Mouse (Mus musculus) heart, embryonic 14.5 days (tissue): ENCODE data around the gene Rsu1. TPM values are rescaled to one million over a fixed set of nuclear protein-coding genes. Genes with fewer than 3 reads are reported as not detected.
"Not testable (repeated sequence)": the region's sequence is repeated elsewhere in the genome, so short reads cannot be mapped to it uniquely, and the experiment has no call there.

Experiments
- ATAC-seq: fragments of 200-750 bp; cut with Nextera tagmentation; 2 replicates; pipeline ENCODE4 v1.8.0; 2017; ENCODE audit warnings: low read depth, moderate TSS enrichment; ENCODE audit not compliant: insufficient number of reproducible peaks, insufficient read depth, low FRiP score
- H3K27ac ChIP-seq, 2 experiments: fragments of 200-500 bp in 1 of 2; fragments of 300-500 bp in 1 of 2; sonication (generic) in 1 of 2; replicated peaks in 1 of 2; 2 replicates each; pipeline ENCODE4 v1.5.1; 2012 to 2014; ENCODE audit warnings: low read depth in 2 of 2, low read length in 2 of 2, control low read depth in 1 of 2, mild to moderate bottlenecking in 1 of 2, mixed read lengths in 1 of 2; ENCODE audit not compliant: control insufficient read depth in 1 of 2, insufficient read depth in 1 of 2
- H3K27me3 ChIP-seq: fragments of 300-500 bp; sonication (generic); 2 replicates; pipeline ENCODE4 v1.6.1; 2014; ENCODE audit warnings: mild to moderate bottlenecking, low read length, control low read depth; ENCODE audit not compliant: control insufficient read depth, insufficient read depth
- H3K36me3 ChIP-seq: fragments of 300-500 bp; sonication (generic); 2 replicates; pipeline ENCODE4 v1.6.1; 2014; ENCODE audit warnings: mild to moderate bottlenecking, control low read depth, low read length, mixed read lengths; ENCODE audit not compliant: control insufficient read depth, insufficient read depth
- H3K4me1 ChIP-seq, 2 experiments: fragments of 200-500 bp in 1 of 2; fragments of 300-500 bp in 1 of 2; sonication (generic) in 1 of 2; 2 replicates each; pipeline ENCODE4 v1.6.1; 2012 to 2014; ENCODE audit warnings: low read length in 2 of 2, control low read depth in 1 of 2, mixed read lengths in 1 of 2; ENCODE audit not compliant: control insufficient read depth in 2 of 2, insufficient read depth in 2 of 2
- H3K4me2 ChIP-seq: fragments of 300-500 bp; sonication (generic); 2 replicates; pipeline ENCODE4 v1.6.1; 2014; ENCODE audit warnings: mild to moderate bottlenecking, low read length
- H3K4me3 ChIP-seq, 2 experiments: fragments of 200-500 bp in 1 of 2; fragments of 300-500 bp in 1 of 2; sonication (generic) in 1 of 2; 2 replicates each; pipeline ENCODE4 v1.5.1; 2012 to 2014; ENCODE audit warnings: low read length in 2 of 2, mild to moderate bottlenecking in 2 of 2, control low read depth in 1 of 2, low read depth in 1 of 2, moderate library complexity in 1 of 2; ENCODE audit not compliant: control insufficient read depth in 1 of 2, insufficient read depth in 1 of 2
- H3K9ac ChIP-seq: fragments of 300-500 bp; sonication (generic); 2 replicates; pipeline ENCODE4 v1.6.1; 2014; ENCODE audit warnings: mild to moderate bottlenecking, low read length
- H3K9me3 ChIP-seq: fragments of 300-500 bp; sonication (generic); 2 replicates; pipeline ENCODE4 v1.6.1; 2016; ENCODE audit warnings: low read length, control low read depth; ENCODE audit not compliant: control insufficient read depth
- WGBS: fragments of 180-500 bp; shearing (Covaris S2); extraction: QIAGEN DNeasy Blood & Tissue Kit; methylation state at CpG from one replicate; pipeline ENCODE4 v1.1.7; 2014; 5-methylcytosine and 5-hydroxymethylcytosine counted together
- polyA plus RNA-seq: library from polyadenylated mRNA; unstranded; fragments of >200 nt; fragmentation: Nextera tagmentation; extraction: Ambion mirVana; gene quantifications from 2 replicates; pipeline ENCODE4 v1.2.1, GENCODE M21; 2014

Rsu1 gene
- polyA plus RNA-seq, 1 experiment from 2014 or later, result 147 TPM

GRCm38 (mm10) chr2:13199713-13200112 lies 71.5 kb downstream of the Rsu1 start:
- Histone ChIP-seq H3K27me3 (no peaks in the 10 kb centered on the region), H3K36me3 (peaks cover 34% of the 10 kb centered on the region), H3K27ac (no peak overlapping the region), H3K9ac (no peak overlapping the region), H3K4me1 (no peaks in the 10 kb centered on the region), H3K4me2 (no peak overlapping the region), H3K4me3 (no peak overlapping the region), H3K9me3 (no peaks in the 10 kb centered on the region)
- 84% methylated on average over 7 of the region's 7 CpGs for WGBS
- no peak for ATAC-seq

GRCm38 (mm10) chr2:13199033-13199432 lies 72.2 kb downstream of the Rsu1 start:
- ATAC-seq, result no peak
- peaks cover 31% of the 10 kb centered on the region for H3K36me3 ChIP-seq
- 80% methylated on average over 2 of the region's 2 CpGs for WGBS
- no peak overlapping the region for H3K27ac ChIP-seq
- no peak overlapping the region for H3K4me3 ChIP-seq
- H3K27me3 ChIP-seq, result no peaks in the 10 kb centered on the region
- no peaks in the 10 kb centered on the region for H3K9me3 ChIP-seq
- H3K4me1 ChIP-seq, result no peaks in the 10 kb centered on the region
- no peak overlapping the region for H3K9ac ChIP-seq
- H3K4me2 ChIP-seq, result no peak overlapping the region

DNA sequence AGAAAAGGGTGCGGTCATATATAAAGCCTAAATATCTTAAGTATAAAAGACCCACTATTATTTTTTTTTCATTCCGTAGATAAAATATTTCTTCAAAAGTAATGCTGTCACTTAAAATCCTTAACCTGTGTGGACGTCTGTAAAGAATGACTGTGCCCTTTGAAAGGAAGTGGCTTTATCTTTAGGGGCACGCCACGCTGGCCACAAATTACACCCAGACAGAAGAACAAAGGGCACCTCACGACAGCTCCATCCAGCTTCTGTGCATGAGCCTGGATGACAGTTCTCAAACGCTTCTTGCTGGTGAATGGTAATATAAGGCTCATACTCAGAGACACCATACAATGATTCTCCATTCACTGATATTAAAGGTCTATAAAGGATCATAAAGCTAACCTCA lies 75.7 kb downstream of the Rsu1 start:
- Histone ChIP-seq H3K9ac (no peak overlapping the region), H3K4me1 (no peaks in the 10 kb centered on the region), H3K36me3 (peaks cover 11% of the 10 kb centered on the region), H3K4me3 (no peak overlapping the region), H3K27ac (no peak overlapping the region), H3K4me2 (no peak overlapping the region), H3K27me3 (no peaks in the 10 kb centered on the region), H3K9me3 (no peaks in the 10 kb centered on the region)
- 67% methylated on average over 7 of the region's 7 CpGs for WGBS
- ATAC-seq, result no peak

DNA sequence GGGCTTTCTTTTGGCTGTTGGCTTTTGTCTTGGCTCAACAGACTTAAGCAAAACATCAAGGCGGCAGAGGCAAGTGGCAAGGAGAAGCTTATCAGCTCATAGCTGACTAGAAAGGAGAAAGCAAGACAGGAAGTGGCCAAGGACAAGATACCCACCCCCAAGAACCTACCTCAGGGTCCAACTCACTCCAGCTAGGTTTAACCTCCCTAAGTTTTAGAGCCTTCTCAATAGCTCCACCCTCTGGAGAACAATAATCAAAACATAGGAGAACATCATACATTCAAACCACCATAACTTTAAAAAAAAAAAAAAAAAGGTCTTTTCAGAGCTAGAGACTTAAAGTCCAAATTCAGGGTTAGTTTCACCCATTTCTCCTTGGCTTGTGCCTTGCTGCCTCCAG lies 79.1 kb downstream of the Rsu1 start:
- Histone ChIP-seq H3K36me3 (no peaks in the 10 kb centered on the region; the same call in 1 of the 2 replicates), H3K4me3 (no peak overlapping the region), H3K9me3 (no peaks in the 10 kb centered on the region), H3K4me1 (peaks cover 2 to 10% of the 10 kb centered on the region in 2 experiments; a peak in 3 of 4 replicates), H3K4me2 (no peak overlapping the region), H3K9ac (no peak overlapping the region), H3K27me3 (no peaks in the 10 kb centered on the region), H3K27ac (no peak overlapping the region)
- 55% methylated on average over 1 of the region's 1 CpGs for WGBS
- no peak for ATAC-seq

DNA sequence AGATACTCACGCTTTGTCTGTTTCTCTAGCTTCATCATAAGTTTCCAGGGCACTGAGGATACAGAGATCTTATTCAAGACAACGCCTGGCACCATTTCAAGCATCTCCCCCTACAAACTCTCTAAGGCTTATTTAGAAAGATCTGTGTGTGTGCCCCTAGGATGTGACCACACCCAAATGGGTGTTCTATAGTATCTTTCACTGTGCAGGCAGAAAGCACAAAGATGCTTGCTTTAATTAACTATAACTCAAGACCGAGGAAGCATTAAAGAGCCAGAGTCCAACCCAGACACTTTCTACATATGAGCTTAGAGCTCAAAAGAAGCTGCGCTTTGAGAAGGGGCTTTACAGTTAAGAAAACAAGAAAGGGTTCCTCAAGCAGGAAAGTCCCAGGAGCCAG lies 80.4 kb downstream of the Rsu1 start:
- H3K4me3 ChIP-seq, result no peak overlapping the region
- H3K9me3 ChIP-seq, result no peaks in the 10 kb centered on the region
- H3K4me2 ChIP-seq, result no peak overlapping the region
- no peak overlapping the region for H3K27ac ChIP-seq
- H3K4me1 ChIP-seq, result peaks cover 2 to 10% of the 10 kb centered on the region in 2 experiments; a peak in 3 of 4 replicates
- H3K27me3 ChIP-seq, result no peaks in the 10 kb centered on the region
- no peaks in the 10 kb centered on the region; the same call in 1 of the 2 replicates for H3K36me3 ChIP-seq
- H3K9ac ChIP-seq, result no peak overlapping the region
- no peak for ATAC-seq
- 94% methylated on average over 4 of the region's 4 CpGs for WGBS

DNA sequence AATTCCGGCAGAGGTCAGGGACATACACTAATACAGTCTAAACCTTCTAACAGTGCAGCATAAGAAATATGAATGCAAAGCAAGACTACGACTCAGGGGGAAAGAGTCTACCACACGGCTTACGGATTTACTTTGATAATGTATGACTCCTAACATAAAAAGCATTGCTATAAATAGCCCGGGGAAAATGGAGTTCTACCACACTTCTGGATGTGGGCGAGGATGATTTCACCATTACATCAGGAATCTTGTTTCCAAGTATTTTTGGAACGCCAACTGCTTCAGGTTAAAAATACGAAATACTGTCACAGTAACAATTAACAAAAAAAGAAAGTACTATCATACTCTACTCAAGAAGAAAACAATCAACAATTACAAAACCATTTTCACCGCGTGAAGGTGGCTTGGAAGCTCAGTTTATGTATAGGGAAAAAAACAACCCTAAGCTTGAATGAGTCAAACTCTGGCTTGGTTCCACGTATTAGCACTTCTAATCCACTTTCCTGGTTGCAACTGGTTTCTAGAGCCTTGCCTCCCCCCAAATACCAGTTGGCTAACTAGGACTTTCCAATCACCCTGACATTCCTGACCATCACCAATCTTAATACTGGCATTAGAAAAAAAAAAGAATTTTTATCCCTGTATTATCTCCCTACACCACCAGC lies 82.3 kb downstream of the Rsu1 start:
- 47% methylated on average over 11 of the region's 11 CpGs for WGBS
- Histone ChIP-seq H3K4me3 (no peak overlapping the region), H3K27me3 (no peaks in the 10 kb centered on the region), H3K36me3 (no peaks in the 10 kb centered on the region; the same call in 1 of the 2 replicates), H3K27ac (peak overlapping the region; percentile 60 to 65; a peak in 3 of 4 replicates), H3K9me3 (no peaks in the 10 kb centered on the region), H3K9ac (no peak overlapping the region), H3K4me2 (peak overlapping the region; percentile 32; the same call in 1 of the 2 replicates), H3K4me1 (peaks cover 2 to 10% of the 10 kb centered on the region in 2 experiments; a peak in 3 of 4 replicates)
- ATAC-seq, result no peak

- Histone ChIP-seq H3K27me3 (no peaks in the 10 kb centered on the region), H3K27ac (no peak overlapping the region), H3K4me3 (no peak overlapping the region), H3K4me2 (no peak overlapping the region), H3K9ac (no peak overlapping the region), H3K9me3 (no peaks in the 10 kb centered on the region), H3K36me3 (no peaks in the 10 kb centered on the region), H3K4me1 (peaks cover 0 to under 1% of the 10 kb centered on the region in 2 experiments; a peak in 1 of 4 replicates)
- WGBS, result 89% methylated on average over 3 of the region's 3 CpGs
- no peak for ATAC-seq
Measured at GRCm38 (mm10) chr2:13183124-13183523, 88.1 kb downstream of the Rsu1 start.

DNA sequence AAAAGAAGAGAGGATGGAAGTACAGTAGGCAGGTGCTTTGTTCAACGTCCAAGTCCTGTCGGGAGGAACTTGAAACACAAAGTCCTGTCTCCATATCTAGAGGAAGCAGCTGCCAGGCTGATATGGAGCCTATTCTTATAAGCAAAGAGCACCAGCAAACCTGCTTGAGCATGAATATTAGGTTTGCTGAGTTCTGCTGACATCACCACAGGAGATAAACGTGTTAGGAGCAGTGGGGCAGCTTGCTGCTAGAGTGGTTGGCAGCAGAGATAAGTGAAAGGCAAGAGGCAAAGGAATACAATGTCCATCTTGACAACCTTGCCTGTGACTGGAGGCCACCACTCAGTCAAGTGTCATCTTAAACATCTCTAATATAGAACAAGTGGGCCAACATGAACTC lies 89.3 kb downstream of the Rsu1 start:
- H3K27ac ChIP-seq, H3K9me3 ChIP-seq, H3K4me3 ChIP-seq, H3K9ac ChIP-seq, H3K27me3 ChIP-seq, H3K4me2 ChIP-seq, H3K4me1 ChIP-seq, H3K36me3 ChIP-seq: not testable (repeated sequence)
- WGBS, result no CpG with 5 or more reads among the region's 3 CpGs
- peak; percentile 76 for ATAC-seq
